Mouse (Mus musculus) heart, embryonic 13.5 days (tissue): Measurements from ENCODE around the gene Vangl2. TPM values are rescaled to one million over a fixed set of nuclear protein-coding genes. Genes with fewer than 3 reads are reported as not detected.

Experiments
- ATAC-seq: fragments of 200-750 bp; cut with Nextera tagmentation; 2 replicates; pipeline ENCODE4 v1.8.0; 2017; ENCODE audit warnings: moderate TSS enrichment; ENCODE audit not compliant: insufficient number of reproducible peaks, low FRiP score, low TSS enrichment; ENCODE audit errors: extremely low read depth
- H3K27ac ChIP-seq: fragments of 300-500 bp; sonication (generic); replicated peaks from 2 replicates; pipeline ENCODE4 v1.5.1; 2015; ENCODE audit warnings: moderate library complexity, mild to moderate bottlenecking, inconsistent platforms
- H3K27me3 ChIP-seq: fragments of 300-500 bp; sonication (generic); replicated peaks from 2 replicates; pipeline ENCODE4 v1.6.1; 2015; ENCODE audit warnings: mild to moderate bottlenecking, inconsistent platforms
- H3K36me3 ChIP-seq: fragments of 300-500 bp; sonication (generic); 2 replicates; pipeline ENCODE4 v1.6.1; 2015; ENCODE audit warnings: mild to moderate bottlenecking, inconsistent platforms
- H3K4me1 ChIP-seq: fragments of 300-500 bp; sonication (generic); 2 replicates; pipeline ENCODE4 v1.6.1; 2015; ENCODE audit warnings: inconsistent platforms
- H3K4me2 ChIP-seq: fragments of 300-500 bp; sonication (generic); 2 replicates; pipeline ENCODE4 v1.6.1; 2015; ENCODE audit warnings: inconsistent platforms, mild to moderate bottlenecking, moderate library complexity
- H3K4me3 ChIP-seq: fragments of 300-500 bp; sonication (generic); 2 replicates; pipeline ENCODE4 v1.5.1; 2015; ENCODE audit warnings: moderate library complexity, mild to moderate bottlenecking, inconsistent platforms
- H3K9ac ChIP-seq: fragments of 300-500 bp; sonication (generic); 2 replicates; pipeline ENCODE4 v1.6.1; 2015; ENCODE audit warnings: inconsistent platforms, mild to moderate bottlenecking, moderate library complexity
- H3K9me3 ChIP-seq: fragments of 300-500 bp; sonication (generic); 2 replicates; pipeline ENCODE4 v1.6.1; 2016; ENCODE audit warnings: inconsistent platforms
- WGBS: fragments of 180-500 bp; shearing (Covaris S2); methylation state at CpG from one replicate; pipeline ENCODE4 v1.1.7; 2015; ENCODE audit warnings: mixed read lengths; 5-methylcytosine and 5-hydroxymethylcytosine counted together
- polyA plus RNA-seq: library from polyadenylated mRNA; unstranded; fragments of >200 nt; fragmentation: Nextera tagmentation; extraction: Ambion mirVana; gene quantifications from 2 replicates; pipeline ENCODE4 v1.2.1, GENCODE M21; 2015

Gene Vangl2
- polyA plus RNA-seq, 1 experiment from 2014 or later: 9.3 TPM

DNA sequence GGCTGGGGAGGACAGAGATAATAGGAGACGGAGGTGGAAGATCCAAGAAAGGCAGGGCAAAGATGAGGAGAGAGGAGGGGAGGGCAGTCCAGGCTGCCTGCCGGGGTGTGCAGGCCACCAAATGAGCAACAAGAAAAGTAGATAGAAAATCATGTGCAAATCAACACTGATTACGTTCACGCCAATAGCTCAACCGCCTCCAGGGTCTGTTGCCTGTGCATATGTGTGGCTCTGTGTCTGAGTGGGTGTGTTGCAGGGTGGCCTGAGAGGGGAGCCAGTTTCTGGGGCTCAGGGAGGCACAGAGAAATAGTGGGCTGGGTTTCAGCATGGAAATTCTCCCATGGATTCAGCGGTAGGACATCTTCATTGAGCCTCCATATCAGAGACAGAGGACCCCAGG lies 30.1 kb upstream of the Vangl2 start:
- no peaks in the 10 kb centered on the region for H3K9me3 ChIP-seq
- WGBS: 69% methylated on average over 6 of the region's 6 CpGs
- H3K4me1 ChIP-seq: peaks cover 17% of the 10 kb centered on the region
- H3K4me3 ChIP-seq: no peak overlapping the region
- peaks cover 60% of the 10 kb centered on the region for H3K27me3 ChIP-seq
- ATAC-seq: no peak
- H3K9ac ChIP-seq: no peak overlapping the region
- H3K27ac ChIP-seq: no peak overlapping the region
- no peak overlapping the region for H3K4me2 ChIP-seq
- no peaks in the 10 kb centered on the region for H3K36me3 ChIP-seq

DNA sequence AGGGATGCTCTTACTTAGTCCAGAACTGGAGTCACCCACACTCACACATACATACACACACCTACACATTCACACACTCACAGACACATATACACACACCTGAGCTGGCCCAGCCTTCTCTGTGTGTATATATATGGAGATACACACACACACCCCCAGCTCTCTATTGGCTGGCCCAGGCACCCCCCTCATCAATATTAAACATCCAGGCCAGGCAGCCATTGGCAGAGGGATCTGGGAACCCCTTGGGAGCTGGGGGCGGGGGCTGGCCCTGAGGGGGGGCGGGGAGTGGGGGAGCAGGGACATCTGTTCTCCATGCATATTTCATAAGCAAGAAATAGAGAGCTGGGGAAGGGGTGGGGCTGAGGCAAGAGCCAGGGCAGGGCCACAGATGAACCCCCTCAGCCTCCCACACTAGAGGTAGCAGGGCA lies 29.3 kb upstream of the Vangl2 start, which contains the start of gene Nhlh1:
TSS of gene Nhlh1 (minus strand) at position 83 of the 431 bp plus-strand sequence.
- no peak within 1 kb of the TSS for H3K27ac ChIP-seq
- WGBS: 32% methylated on average over 2 of the region's 2 CpGs
- no peaks in the 10 kb centered on the region for H3K36me3 ChIP-seq
- H3K4me3 ChIP-seq: no peak within 1 kb of the TSS
- H3K9me3 ChIP-seq: no peaks in the 10 kb centered on the region
- H3K4me2 ChIP-seq: no peak within 1 kb of the TSS
- H3K27me3 ChIP-seq: peaks cover 68% of the 10 kb centered on the region
- peaks cover 21% of the 10 kb centered on the region for H3K4me1 ChIP-seq
- no peak within 1 kb of the TSS for H3K9ac ChIP-seq
- no peak for ATAC-seq

DNA sequence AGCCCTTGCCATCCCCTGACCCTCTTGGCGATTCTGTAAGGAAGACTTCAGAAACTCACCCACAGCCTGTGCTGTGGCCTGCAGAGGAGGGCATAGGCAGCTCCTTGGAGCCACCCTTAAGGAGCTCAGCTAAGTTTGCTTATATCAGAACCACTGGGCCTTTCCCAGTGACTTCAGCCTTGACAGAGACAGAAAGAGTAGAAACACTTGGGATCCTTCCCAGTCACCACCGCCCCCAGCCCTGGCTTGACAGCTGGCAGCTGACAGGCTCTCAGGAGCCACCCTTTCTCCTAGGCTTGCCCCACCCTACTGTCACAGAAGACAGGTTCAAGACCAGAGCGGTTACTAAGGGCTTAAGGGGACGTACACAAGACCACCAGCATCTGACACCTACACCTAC lies 28.0 kb upstream of the Vangl2 start:
- no peak overlapping the region for H3K27ac ChIP-seq
- H3K9ac ChIP-seq: no peak overlapping the region
- no peaks in the 10 kb centered on the region for H3K36me3 ChIP-seq
- 59% methylated on average over 4 of the region's 4 CpGs for WGBS
- no peak overlapping the region for H3K4me2 ChIP-seq
- ATAC-seq: no peak
- no peak overlapping the region for H3K4me3 ChIP-seq
- H3K9me3 ChIP-seq: no peaks in the 10 kb centered on the region
- H3K27me3 ChIP-seq: peaks cover 78% of the 10 kb centered on the region
- peaks cover 20% of the 10 kb centered on the region for H3K4me1 ChIP-seq

DNA sequence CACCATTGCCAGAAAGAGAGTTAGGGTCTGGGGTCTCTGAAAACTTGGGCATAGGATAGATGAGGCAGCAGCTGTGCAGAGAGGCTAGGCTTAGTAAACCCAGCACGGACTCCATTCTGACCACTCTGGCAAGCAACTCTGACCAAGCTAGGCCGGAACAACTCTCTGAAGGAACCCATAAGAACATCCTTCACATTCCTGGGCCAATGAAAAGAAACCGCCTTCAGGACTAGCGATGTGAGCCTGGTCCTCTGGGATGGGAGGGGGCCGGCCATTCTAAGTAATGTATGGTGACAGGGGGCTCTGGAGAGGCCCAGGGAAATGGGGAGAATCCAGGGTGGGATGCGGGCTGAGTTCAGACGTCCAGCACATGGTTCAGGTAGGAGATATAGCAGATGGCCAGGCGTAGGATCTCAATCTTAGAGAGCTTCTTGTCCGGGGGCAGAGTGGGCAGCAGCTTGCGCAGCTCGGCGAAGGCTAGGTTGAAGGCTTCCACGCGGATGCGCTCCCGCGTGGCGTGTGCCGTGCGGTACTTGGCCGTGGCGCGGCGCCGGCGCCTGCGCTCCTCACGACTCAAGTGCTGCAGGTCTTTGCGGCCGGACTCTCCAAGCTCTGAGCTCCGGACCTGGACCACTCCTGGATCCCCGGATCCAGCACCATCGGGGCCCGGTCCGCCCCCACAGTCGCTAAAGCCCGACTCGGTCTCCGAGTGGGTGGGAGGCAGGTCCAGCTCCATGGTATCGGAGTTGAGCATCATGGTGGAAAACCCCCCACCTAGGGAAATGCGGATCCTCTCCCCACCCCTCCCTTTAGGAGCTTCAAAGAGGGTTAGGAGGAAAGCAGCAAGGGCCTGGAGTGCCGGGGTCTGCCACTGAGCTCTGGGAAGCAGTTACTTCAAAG lies 25.5 kb upstream of the Vangl2 start:
- Histone ChIP-seq H3K4me1 (peaks cover 18% of the 10 kb centered on the region), H3K9me3 (no peaks in the 10 kb centered on the region), H3K27ac (no peak overlapping the region), H3K4me3 (peak overlapping the region; percentile 51), H3K36me3 (no peaks in the 10 kb centered on the region), H3K4me2 (peak overlapping the region; percentile 81), H3K27me3 (peaks cover 83% of the 10 kb centered on the region), H3K9ac (peak overlapping the region; percentile 74)
- 0 out of 2 replicates have a peak, but pooled peaks have one; percentile 20 for ATAC-seq
- WGBS: 2% methylated on average over 42 of the region's 42 CpGs

DNA sequence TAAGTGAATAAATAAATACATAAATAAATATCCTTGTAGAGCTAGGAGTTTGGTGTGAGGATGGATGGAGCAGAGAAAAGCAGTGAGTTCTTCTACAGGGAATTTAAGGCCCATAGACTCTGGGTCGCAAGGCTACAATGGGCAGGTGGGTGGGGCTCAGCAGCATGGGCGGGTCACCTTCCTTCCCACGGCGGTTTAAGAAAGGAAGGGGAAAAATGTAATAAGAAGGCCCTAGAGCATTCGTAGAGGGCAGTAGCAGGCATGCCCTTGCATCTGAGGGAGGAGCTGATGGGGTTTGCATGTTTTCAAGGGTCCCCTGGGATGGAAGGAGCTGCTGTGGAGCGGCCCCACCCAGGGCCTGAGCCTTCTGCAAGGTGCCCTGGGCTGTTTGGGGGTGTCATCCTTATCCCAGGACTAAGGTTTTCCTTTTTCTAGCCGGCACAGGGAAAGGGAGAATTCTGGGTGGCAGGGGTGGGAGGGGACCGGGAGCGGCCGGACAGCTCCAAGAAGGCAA lies 24.6 kb upstream of the Vangl2 start:
- peaks cover 77% of the 10 kb centered on the region for H3K27me3 ChIP-seq
- H3K9me3 ChIP-seq: no peaks in the 10 kb centered on the region
- H3K4me1 ChIP-seq: peaks cover 18% of the 10 kb centered on the region
- 5% methylated on average over 10 of the region's 10 CpGs for WGBS
- no peak overlapping the region for H3K27ac ChIP-seq
- H3K4me3 ChIP-seq: peak overlapping the region; percentile 51; the same call in 1 of the 2 replicates
- ATAC-seq: no peak
- H3K9ac ChIP-seq: 0 out of 2 replicates have a peak overlapping the region, but pooled peaks have one; percentile 74
- peak overlapping the region; percentile 81 for H3K4me2 ChIP-seq
- no peaks in the 10 kb centered on the region for H3K36me3 ChIP-seq

DNA sequence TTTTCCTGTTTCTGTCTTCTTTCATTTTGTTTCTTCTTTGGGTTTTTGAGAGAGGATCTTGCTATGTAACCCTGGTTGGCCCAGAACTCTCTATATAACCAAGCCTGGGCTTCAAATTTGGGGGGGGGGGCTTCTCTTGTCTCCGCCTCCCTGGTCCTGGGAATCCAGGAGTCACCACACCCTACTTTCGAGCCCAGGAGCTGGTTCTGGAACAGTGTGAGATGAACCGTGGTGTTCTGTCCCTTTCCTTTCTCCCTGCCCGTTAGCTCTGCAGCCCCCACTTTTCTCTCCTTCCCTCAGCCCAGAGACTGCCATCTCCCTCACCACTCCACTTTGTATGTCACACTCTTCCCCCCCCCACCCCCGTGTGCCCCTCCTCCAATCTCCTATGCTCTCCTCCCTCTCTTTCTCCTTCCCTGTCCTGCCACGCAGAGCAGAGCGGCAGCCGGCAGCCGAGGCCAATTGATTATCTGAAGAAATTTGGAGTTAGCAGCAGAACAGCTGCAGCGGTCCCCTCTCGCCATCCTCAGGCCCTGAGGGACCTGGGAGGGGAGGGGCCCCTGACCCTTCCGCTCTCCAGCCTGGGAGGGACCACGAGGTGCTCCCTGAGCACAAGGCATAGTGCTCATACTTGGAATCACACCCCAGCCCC lies 21.0 kb upstream of the Vangl2 start:
- no peaks in the 10 kb centered on the region for H3K36me3 ChIP-seq
- peaks cover 52% of the 10 kb centered on the region for H3K27me3 ChIP-seq
- WGBS: 25% methylated on average over 13 of the region's 13 CpGs
- H3K27ac ChIP-seq: no peak overlapping the region
- H3K4me1 ChIP-seq: peaks cover 15% of the 10 kb centered on the region
- no peak for ATAC-seq
- no peaks in the 10 kb centered on the region for H3K9me3 ChIP-seq
- peak overlapping the region; percentile 30; the same call in 1 of the 2 replicates for H3K9ac ChIP-seq
- H3K4me2 ChIP-seq: no peak overlapping the region
- H3K4me3 ChIP-seq: no peak overlapping the region

DNA sequence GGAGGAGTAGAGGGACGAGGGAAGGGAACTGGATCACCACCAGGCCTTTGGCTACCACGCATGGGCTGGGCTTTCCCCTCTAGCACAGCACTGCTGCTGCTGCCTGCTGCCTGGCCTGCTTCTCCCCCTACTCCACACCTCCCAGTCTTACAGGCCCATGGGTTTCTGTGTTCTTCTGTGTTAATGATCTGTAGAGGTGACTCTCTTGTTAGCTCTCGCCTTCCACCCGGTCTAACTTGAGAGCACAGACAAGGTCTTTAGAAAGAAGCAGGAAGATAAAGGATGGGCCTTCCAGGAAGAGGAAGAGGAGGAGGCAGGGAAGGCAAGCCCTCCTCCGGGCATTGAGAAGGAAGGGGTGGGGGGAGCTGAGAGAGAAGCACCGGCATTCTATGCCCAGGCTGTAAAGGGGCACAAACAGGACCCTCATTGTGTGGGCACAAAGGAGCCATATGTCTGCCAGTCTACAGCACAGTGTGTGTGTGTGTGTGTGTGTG lies 20.0 kb upstream of the Vangl2 start:
- Histone ChIP-seq H3K4me1 (peaks cover 5% of the 10 kb centered on the region), H3K27me3 (peaks cover 43% of the 10 kb centered on the region), H3K27ac (0 out of 2 replicates have a peak overlapping the region, but pooled peaks have one; percentile 15), H3K9me3 (no peaks in the 10 kb centered on the region), H3K4me3 (peak overlapping the region; percentile 26), H3K36me3 (no peaks in the 10 kb centered on the region), H3K4me2 (peak overlapping the region; percentile 49), H3K9ac (peak overlapping the region; percentile 54)
- no peak for ATAC-seq
- 28% methylated on average over 6 of the region's 6 CpGs for WGBS

DNA sequence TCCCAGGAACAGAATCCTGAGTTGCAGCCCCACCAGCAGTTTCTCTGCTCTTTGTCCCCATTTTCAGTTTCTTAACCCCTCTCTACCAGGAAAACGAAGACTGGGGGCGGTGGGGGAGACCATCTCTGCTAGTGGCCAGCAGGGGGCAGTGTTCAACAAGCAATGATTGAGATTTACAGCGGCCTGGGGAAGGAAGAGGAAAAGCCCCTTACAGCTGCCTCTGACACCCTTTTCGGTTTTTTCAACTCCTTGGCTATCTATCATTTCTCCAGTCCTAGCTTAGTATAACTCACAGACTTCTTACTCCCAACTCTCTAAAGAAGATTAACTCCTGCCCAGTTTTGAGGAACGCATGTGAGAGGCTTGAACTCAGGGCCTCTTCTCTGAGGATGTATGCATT lies 18.7 kb upstream of the Vangl2 start:
- H3K9ac ChIP-seq: no peak overlapping the region
- H3K27ac ChIP-seq: no peak overlapping the region
- 0 out of 2 replicates have a peak overlapping the region, but pooled peaks have one; percentile 5 for H3K4me2 ChIP-seq
- no peaks in the 10 kb centered on the region; the same call in none of the 2 replicates for H3K4me1 ChIP-seq
- H3K9me3 ChIP-seq: no peaks in the 10 kb centered on the region
- ATAC-seq: no peak
- no peak overlapping the region for H3K4me3 ChIP-seq
- H3K36me3 ChIP-seq: no peaks in the 10 kb centered on the region
- peaks cover 29% of the 10 kb centered on the region for H3K27me3 ChIP-seq
- 14% methylated on average over 5 of the region's 5 CpGs for WGBS

DNA sequence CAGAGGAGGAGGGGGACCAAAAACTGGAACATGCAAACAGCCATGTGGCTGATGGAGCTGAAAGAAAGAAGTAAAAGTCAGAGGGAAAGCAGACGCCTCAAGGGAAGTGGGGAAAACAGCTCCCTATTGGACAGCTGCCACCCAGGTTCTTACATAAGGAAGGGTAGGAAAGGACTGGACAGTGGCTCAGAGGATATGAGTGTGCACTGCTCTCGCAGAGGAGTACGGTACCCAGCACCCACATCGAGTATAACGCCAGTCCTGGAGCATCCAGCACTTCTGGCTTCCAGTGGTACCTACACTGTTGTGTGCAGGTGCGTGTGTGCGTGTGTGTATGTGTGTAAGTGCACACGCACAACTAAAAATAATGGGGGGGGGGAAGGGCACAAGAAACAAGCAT lies 18.2 kb upstream of the Vangl2 start:
- Histone ChIP-seq H3K27ac (no peak overlapping the region), H3K9me3 (no peaks in the 10 kb centered on the region), H3K4me1 (no peaks in the 10 kb centered on the region; the same call in none of the 2 replicates), H3K27me3 (peaks cover 24% of the 10 kb centered on the region), H3K9ac (no peak overlapping the region), H3K36me3 (no peaks in the 10 kb centered on the region), H3K4me3 (no peak overlapping the region), H3K4me2 (no peak overlapping the region)
- WGBS: 59% methylated on average over 8 of the region's 8 CpGs
- ATAC-seq: no peak

DNA sequence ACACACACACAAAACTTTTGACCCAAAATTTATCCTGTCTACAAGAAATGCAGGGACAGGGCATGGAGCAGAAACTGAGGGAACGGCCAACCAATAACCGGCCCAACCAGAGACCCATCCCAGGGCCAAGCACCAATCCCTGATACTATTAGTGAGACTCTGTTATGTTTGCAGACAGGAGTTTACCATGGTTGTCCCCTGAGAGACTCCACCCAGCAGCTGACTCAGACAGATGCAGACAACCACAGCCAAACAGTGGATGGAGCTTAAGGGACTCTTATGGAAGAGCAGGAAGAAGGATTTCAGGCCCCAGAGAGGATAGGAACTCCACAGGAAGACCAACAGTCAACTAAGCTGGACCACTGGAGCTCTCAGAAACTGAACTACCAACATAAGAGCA lies 1.7 kb upstream of the Vangl2 start:
- H3K27ac ChIP-seq: no peak overlapping the region
- whole genome bisulfite sequencing: 83% methylated on average over 2 of the region's 2 CpGs
- peaks cover 23% of the 10 kb centered on the region for H3K4me1 ChIP-seq
- no peaks in the 10 kb centered on the region for H3K36me3 ChIP-seq
- H3K4me3 ChIP-seq: no peak overlapping the region
- H3K4me2 ChIP-seq: no peak overlapping the region
- no peaks in the 10 kb centered on the region for H3K9me3 ChIP-seq
- no peak overlapping the region for H3K9ac ChIP-seq
- no peak for ATAC-seq
- no peaks in the 10 kb centered on the region for H3K27me3 ChIP-seq

DNA sequence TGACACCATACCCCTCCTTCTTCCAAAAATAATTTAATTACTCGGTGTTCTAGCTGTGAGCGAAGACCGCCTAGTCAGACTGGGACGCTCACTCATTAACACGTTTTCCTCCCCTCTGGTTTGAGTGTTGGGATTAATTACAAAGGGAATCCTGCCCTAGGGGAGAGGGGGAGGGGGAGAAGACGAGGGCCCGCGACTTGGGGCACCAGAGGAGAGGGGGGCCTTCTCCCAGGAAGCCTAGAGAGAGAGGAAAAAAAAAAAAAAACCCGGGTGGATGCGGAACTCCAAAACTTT lies 488 bp downstream of the Vangl2 start:
- Histone ChIP-seq H3K9ac (peak overlapping the region; percentile 97), H3K36me3 (no peaks in the 10 kb centered on the region), H3K27me3 (no peaks in the 10 kb centered on the region), H3K4me2 (peak overlapping the region; percentile 82), H3K4me3 (peak overlapping the region; percentile 97), H3K4me1 (peaks cover 33% of the 10 kb centered on the region), H3K27ac (peak overlapping the region; percentile 91), H3K9me3 (no peaks in the 10 kb centered on the region)
- 21% methylated on average over 10 of the region's 10 CpGs for WGBS
- ATAC-seq: no peak
